Mouse (Mus musculus) retina, postnatal 1 day (tissue): Measurements from ENCODE around the gene Serinc4.
A peak's percentile ranks its signal among the peaks of the same experiment; 100 is the strongest.

Experiments used
- DNase-seq: peaks from one replicate; pipeline ENCODE4 v3.0.0-alpha.2; 2012

Serinc4 gene

GRCm38 (mm10) chr2:121447006-121447405 is 9.6 kb downstream of the Serinc4 start:
- no peak for DNase-seq

DNA sequence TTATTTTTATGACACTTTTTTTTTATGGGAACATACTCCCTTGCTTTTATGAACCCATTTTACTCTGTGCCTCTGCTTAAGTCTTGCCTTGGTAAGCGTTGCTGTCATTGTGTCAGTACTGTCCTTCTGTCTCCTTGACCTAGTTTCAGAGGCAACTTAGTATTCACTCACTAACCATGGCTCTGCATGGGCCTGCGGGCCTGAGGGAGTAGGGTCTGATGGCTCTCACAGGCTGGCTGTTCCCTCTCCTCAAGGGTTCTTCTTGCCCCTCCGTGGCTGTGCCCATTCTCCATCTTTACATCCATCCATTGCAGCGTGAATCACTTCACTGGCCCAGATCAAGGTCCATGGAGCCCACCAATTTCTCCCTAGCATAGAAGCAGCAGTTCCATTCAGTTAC is 10.1 kb downstream of the Serinc4 start:
- DNase-seq: no peak

- DNase-seq: no peak
Observed at GRCm38 (mm10) chr2:121445117-121445516, 11.5 kb downstream of the Serinc4 start.

DNA sequence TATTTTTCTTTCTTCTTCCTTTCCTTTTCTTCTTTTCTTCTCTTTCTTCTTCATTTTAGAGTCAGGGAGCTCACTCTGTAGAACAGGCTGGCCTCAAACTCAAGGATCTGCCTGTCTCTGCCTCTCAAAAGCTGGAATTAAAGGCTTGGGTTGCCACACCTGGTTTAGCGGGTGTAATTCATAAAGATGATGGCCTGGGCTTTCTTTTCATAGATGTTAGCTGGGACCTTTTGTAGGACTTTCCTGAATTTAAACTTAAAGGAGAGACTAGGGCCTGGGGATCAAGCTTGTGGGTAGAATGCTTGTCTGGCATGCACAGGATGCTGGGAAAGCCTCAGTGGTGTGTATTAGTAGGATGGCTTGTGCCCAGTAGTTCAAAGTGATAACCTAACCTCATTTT is 12.4 kb downstream of the Serinc4 start, which contains the start of gene Ell3:
TSS of gene Ell3 (minus strand) at position 101 of the 400 bp plus-strand sequence.
- DNase-seq: no peak

DNA sequence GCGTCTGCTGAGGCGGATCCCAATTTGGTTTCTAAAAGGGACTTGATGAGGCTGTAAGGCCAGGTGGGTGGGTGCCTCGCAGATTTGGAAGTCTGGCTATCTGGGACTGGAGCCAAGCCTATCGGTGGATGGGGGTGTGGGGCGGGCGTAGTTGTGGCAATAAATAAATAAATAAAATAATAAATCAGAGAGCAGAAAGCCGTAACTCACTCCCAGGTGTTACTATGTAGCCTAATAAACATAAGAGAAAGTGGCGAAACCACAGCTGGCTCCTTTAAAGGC is 13.6 kb downstream of the Serinc4 start:
- no peak for DNase-seq

DNA sequence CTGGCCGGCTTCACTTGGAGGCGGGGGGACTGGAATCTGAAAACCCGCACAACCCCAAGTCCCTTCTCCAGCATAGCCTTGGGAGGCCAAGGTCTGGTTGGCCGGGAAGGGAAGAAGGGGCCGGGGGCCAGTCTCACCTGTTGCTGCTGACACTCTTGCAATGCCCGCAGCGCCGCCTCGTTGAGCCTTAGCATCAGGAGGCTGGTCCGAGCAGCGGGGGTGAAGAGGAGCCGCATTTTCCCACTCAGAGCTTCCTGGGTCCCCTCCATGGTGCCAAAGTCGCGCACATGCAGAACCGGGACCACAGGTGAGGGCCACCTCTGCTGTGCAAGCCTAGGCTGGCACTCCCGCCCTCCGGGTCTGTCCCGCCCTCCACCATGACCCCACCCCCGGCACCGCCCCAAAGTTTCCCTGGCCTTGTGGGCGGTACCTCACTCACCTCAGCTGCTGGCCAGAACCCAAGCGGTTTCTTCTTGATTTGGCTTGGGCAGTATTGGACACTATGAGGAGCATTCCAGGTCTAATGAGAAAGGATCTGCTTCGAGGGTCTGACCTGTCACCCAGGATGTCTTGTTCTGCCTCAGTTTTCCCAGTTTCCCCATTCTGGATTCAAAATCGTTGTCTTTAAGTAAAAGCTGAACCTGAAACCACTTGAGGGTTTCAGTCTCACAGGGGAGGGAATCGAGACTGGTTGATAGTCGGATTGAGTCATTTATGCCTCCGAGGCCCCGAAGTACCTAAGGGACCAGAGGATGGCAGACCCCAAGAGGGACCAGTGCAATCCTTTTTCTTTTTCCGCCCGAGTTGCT is 14.1 kb downstream of the Serinc4 start:
- DNase-seq: peak; percentile 54

- peak; percentile 5 for DNase-seq
Observed at GRCm38 (mm10) chr2:121441800-121442199, 14.8 kb downstream of the Serinc4 start.

DNA sequence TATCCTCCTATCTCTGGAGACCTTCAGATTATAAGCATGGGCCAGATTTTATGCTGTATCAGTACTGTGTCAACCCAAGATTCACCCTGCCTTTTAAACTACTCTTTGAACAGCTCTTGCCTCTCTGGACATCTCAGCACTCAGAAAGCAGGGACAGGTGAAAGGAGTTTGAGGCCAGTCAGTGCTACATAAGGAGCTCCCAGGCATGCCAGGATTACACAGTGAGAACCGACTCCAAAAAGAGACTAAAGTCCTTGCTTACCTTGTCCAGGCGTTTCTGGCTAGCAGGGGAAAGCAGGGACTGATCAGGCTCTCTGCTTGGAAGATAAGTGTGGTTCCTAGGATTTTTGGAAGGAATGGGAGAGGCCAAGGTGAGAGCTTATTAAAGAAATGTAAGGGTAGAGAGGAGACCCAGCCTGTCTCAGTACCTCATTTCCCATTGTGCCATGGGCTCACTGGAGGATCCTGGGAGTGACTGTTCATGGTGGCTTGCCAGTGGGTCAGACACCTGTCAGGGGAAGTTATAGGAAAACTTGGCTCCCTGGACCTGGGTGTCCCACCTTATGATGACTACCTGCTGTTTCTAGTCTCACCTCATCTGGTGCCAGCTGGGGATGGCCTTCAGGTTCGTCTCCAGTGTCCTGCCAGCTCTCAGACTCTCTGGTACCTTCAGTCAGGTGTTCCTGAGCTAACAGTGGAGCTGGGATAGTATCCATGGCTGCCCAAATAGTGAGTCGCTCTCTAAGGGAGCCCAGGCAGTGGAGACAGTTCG is 15.6 kb downstream of the Serinc4 start:
- DNase-seq: no peak

DNA sequence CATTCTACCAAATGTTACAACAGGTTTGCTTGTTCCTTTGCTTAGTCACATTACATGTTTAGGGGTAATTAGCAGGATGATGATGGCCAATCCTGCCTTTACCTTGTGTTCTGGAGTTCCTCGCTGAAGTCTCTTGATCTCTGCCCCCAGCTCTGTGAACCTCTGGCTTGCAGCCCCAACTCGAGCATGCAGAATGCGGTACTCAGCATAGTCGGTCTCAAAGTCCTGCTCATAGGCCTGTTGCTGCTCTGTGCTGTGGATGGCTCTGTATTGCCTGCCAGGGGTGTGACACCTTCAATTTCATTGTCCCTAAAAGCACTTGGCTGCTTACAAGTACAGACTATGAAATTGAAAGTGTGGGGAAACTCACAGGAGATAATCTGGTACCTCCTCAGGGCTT is 16.8 kb downstream of the Serinc4 start:
- no peak for DNase-seq

GRCm38 (mm10) chr2:121434854-121435253 is 21.7 kb downstream of the Serinc4 start:
- peak; percentile 59 for DNase-seq

DNA sequence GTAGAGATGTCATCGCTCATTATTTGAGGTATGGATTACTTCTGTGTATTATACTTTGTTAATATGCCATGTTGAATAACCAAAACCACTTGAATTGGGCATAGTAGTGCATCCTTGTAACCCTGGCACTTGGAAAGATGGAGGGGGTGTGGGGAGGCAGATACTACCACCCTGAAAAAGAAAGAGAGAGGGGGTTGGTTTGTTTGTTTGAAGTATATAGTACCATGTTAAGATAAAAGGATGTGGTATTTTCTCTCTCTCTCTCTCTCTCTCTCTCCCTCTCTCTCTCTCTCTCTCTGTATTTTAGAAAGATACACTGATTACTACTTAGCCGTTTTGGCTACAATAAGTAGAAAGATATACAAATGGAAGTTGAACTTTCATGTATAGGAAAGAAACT is 30.7 kb downstream of the Serinc4 start:
- no peak for DNase-seq

- DNase-seq: no peak
Observed at GRCm38 (mm10) chr2:121423166-121423565, 33.4 kb downstream of the Serinc4 start.

DNA sequence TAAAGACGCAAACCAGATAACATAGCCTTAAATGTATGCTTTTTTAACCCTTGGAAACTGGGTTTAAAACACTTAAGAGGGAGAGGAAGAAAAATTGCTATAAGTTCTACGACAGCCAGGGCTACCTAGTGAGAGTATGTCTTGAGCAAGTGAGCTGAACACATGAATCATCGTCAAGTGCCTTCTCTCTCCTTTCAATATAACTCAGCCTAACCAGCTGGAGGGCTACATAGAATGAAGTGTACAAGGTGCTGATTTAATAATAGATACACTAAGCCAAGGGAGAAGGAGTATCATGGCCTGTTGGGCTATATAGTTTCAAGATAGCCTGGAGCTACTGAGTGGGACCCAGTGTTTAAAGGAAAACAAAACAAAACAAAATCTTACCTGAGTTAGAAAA is 38.1 kb downstream of the Serinc4 start:
- DNase-seq: no peak

- DNase-seq: no peak
Observed at GRCm38 (mm10) chr2:121416356-121416755, 40.2 kb downstream of the Serinc4 start.

DNA sequence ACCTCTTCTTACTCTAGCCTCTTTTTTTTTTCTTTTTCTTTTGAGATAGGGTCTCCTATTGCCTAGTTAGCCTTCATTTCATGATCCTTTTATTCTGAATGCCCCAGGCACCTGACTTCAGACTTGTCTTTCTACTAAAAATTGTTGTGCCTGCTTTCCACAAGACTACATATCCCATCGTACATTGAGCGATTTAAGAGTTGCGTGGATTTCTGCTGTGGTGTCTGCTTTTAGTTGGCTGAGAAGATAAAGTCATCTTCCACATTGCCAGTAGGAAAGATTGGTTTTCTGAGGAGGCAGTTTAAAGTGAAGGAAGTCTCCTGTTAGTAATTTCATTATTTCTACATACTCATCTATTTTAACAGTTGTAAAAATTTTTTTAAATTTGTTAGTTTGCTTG is 41.0 kb downstream of the Serinc4 start:
- no peak for DNase-seq

DNA sequence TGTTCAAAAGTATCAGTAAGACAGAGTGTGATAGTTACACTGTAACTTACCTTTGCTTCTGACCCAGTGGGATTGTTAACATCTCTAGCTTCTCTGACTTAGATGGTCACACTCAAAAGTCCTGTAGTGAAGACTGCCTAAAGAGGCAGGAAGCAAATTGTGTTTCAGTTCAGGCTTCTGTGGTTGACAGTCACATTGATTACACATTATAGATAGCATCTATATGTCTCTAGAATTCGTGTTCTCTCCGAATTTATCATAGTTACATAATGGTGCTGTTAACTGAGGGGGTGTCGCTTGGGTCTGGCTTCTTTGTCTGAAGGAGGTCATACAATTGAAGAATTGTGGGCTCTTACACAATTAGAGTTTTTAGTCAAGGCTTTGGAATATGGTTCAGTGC is 41.5 kb downstream of the Serinc4 start:
- DNase-seq: no peak

DNA sequence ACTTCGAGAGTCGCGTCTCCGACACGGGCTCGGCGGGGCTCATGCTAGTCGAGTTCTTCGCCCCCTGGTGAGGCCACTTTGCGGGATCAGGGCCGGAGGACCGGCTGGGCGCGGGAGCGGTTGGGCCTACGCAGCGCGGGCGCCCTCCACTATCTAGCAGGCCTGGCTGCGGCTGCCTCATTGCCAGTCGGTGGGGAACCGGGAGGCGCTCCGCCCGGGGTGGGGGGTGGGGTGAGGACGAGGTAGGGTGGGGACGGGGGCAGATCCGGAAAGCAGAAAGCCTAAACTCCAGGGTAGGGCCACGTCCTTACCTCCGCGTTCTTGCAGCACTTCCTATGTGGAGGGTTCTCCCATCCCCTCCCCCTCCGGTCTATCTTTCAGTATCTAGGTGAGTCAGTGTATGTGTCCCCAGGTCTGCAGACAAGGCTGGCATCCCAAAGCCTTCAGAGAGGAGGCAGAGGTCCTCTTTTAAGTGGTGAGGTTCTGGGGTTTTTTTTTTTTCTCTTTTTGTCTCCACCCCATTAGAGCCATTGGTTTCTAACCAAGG is 42.4 kb downstream of the Serinc4 start:
- no peak for DNase-seq

GRCm38 (mm10) chr2:121413387-121414042 is 43.1 kb downstream of the Serinc4 start, which contains the start of the genes Pdia3 and Catsper2:
Gene Pdia3, plus strand, starts transcription at chr2:121413775.
Gene Catsper2, minus strand, starts transcription at chr2:121413792.
- DNase-seq: peak; percentile 99

GRCm38 (mm10) chr2:121412843-121413386 is 43.7 kb downstream of the Serinc4 start:
- no peak for DNase-seq

DNA sequence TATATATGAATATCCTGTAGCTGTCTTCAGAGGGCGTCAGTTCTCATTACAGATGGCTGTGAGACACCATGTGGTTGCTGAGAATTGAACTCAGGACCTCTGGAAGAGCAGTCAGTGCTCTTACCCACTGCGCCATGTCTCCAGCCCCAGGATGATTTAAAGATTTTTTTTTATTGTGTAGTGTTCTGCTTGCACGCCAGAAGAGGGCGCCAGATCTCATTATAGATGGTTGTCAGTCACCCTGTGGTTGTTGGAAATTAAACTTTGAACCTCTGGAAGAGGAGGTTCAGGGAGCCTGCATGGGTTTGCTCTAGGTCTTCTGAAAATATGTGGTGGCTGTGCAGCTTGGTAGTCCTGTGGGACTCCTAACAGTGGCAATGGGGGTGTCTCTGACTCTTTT is 48.4 kb downstream of the Serinc4 start:
- DNase-seq: peak; percentile 57

GRCm38 (mm10) chr2:121403296-121403695 is 53.3 kb downstream of the Serinc4 start:
- no peak for DNase-seq

DNA sequence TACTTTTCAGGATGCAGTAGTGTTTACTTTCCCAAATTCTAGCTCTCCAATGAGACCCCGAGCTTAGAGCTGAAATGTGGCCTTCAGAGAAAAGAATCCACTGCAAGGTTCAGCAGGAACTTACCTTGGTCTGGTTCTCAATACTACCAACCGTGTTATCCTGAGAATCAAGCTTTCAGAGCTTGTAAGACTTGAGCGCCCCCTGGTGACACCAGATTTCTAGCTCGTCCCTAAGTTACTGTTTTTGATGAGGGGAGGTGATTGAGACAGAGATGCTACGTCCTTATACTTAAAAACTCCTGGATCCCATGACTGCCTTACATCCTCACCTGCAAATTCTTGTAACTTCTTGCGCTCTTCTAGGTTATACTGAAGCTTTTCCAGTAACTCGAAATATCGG is 60.0 kb downstream of the Serinc4 start:
- peak; percentile 87 for DNase-seq
